Mouse (Mus musculus) heart, adult 8-10 months (tissue): ENCODE results near the gene Ankk1. TPM values are rescaled to one million over a fixed set of nuclear protein-coding genes. Genes with fewer than 3 reads are reported as not detected.

Experiments used
- DNase-seq: peaks from one replicate; pipeline ENCODE4 v3.0.0; 2022; ENCODE audit warnings: low spot score
- total RNA-seq, 4 experiments: library from RNA; stranded (reverse); gene quantifications; 2 replicates each; pipeline ENCODE4 v1.2.4; 2022

Gene Ankk1
- total RNA-seq = not detected

- no peak for DNase-seq
Observed at GRCm38 (mm10) chr9:49426921-49427320, at the start of gene Ankk1. Gene Ankk1 (minus strand): TSS chr9:49427021.

GRCm38 (mm10) chr9:49472126-49472525 lies 45.3 kb upstream of the Ankk1 start:
- no peak for DNase-seq

GRCm38 (mm10) chr9:49470946-49471345 lies 44.1 kb upstream of the Ankk1 start:
- DNase-seq = no peak

- DNase-seq = no peak
Observed at GRCm38 (mm10) chr9:49470006-49470405, 43.2 kb upstream of the Ankk1 start.

GRCm38 (mm10) chr9:49456136-49456535 lies 29.3 kb upstream of the Ankk1 start:
- DNase-seq = no peak

- no peak for DNase-seq
Observed at GRCm38 (mm10) chr9:49452396-49452795, 25.6 kb upstream of the Ankk1 start.

GRCm38 (mm10) chr9:49450491-49450890 lies 23.7 kb upstream of the Ankk1 start:
- no peak for DNase-seq

- no peak for DNase-seq
Observed at GRCm38 (mm10) chr9:49442621-49443020, 15.8 kb upstream of the Ankk1 start.

- DNase-seq = no peak
Observed at GRCm38 (mm10) chr9:49427478-49427877, 657 bp upstream of the Ankk1 start.

GRCm38 (mm10) chr9:49425585-49425984 lies 1.2 kb downstream of the Ankk1 start:
- DNase-seq = no peak

- no peak for DNase-seq
Observed at GRCm38 (mm10) chr9:49423866-49424265, 3.0 kb downstream of the Ankk1 start.

GRCm38 (mm10) chr9:49410621-49411020 lies 16.2 kb downstream of the Ankk1 start:
- no peak for DNase-seq

- no peak for DNase-seq
Observed at GRCm38 (mm10) chr9:49407028-49407427, 19.8 kb downstream of the Ankk1 start.

GRCm38 (mm10) chr9:49403711-49404110 lies 23.1 kb downstream of the Ankk1 start:
- DNase-seq = no peak

- no peak for DNase-seq
Observed at GRCm38 (mm10) chr9:49396006-49396405, 30.8 kb downstream of the Ankk1 start.

- no peak for DNase-seq
Observed at GRCm38 (mm10) chr9:49392242-49392641, 34.6 kb downstream of the Ankk1 start.

- no peak for DNase-seq
Observed at GRCm38 (mm10) chr9:49386119-49386518, 40.7 kb downstream of the Ankk1 start.

GRCm38 (mm10) chr9:49385301-49385700 lies 41.5 kb downstream of the Ankk1 start:
- DNase-seq = peak; percentile 19

GRCm38 (mm10) chr9:49384855-49385254 lies 42.0 kb downstream of the Ankk1 start:
- DNase-seq = no peak

GRCm38 (mm10) chr9:49384041-49384440 lies 42.8 kb downstream of the Ankk1 start:
- DNase-seq = no peak

GRCm38 (mm10) chr9:49379962-49380361 lies 46.9 kb downstream of the Ankk1 start:
- DNase-seq = no peak

- no peak for DNase-seq
Observed at GRCm38 (mm10) chr9:49373946-49374345, 52.9 kb downstream of the Ankk1 start.

GRCm38 (mm10) chr9:49365763-49366162 lies 61.1 kb downstream of the Ankk1 start:
- DNase-seq = no peak
